Mouse (Mus musculus) heart, adult 9 months (tissue): ENCODE results near the gene Wfdc1.

ENCODE experiments used
- DNase-seq, 2 experiments: peaks; one replicate each; pipeline ENCODE4 v3.0.0; 2022; ENCODE audit warnings: low spot score in 2 of 2

The Wfdc1 gene

GRCm38 (mm10) chr8:119690602-119691001 lies 24.4 kb downstream of the Wfdc1 start:
- no peak for DNase-seq

DNA sequence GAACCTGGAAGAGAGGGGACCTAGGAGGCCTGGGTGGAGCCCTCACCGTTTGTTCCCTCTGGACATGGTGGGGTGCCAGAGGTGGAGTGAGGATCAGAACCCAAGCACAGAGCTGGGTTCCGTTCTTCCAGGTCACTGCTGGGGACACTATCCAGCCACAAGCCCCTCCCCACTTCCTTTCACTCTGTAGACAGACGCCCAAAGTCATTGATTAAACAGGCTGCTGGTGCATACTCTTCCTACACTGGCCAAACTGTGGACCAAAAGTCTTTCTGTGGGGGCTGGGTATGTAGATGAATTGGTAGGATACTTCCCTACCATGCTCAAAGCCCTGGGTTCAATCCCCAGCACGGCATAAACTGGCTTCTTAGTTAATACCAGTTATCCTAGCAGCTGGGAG lies 25.8 kb downstream of the Wfdc1 start:
- DNase-seq = no peak

DNA sequence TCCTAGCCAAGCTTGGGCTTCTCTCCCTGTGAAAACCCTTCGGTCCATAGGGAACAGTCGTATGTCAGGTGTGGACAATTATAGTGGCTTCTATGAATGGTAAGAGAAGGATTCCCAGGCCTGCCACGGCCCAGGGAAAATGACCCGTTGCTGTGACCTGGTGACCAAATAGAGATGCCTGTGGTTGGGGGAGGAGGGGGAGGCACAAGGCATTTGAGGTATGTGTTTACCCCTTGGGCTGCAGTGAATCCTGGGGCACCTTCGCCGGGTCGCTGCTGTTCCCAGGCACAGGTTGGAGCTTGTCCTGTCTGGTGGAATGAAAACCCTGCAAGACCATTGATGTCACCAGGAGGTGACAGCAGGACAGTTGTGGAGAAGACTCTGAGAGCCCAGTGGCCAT lies 28.5 kb downstream of the Wfdc1 start:
- DNase-seq = no peak

- no peak for DNase-seq
These were observed 31.0 kb downstream of the Wfdc1 start for GRCm38 (mm10) chr8:119697163-119697562.

- peak in 1 of 2 experiments; percentile 54 for DNase-seq
These were observed 32.8 kb downstream of the Wfdc1 start for GRCm38 (mm10) chr8:119698960-119699359.

DNA sequence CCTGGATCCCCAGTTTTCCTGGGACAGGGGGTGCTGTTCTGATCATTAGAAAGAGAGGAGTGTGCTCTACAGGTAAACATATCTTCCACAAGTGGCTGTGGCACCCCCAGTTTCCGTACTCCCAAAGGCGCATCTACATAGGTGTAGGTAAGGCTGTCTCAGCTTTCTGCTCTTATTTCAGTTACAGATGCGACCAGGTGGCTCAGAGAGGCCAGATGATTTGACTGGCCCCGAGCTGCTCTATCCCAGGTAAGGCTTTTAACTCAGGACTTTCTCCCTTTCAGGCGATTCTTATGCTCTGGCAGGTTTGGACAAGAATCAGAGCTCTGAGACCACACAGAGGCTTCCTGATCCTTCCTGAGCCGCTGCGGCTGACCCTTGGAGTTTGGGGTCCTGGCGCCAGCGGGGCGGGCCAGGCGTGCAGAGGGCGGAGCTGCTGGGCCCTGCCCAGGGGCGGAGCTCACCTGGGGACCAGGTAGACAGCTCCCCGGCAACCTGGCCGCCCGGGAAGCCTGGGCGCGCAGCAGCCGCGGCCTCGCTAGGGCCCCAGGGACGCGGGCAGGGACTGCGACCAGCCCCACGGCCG lies 33.5 kb downstream of the Wfdc1 start, which contains the start of gene Atp2c2:
TSS of gene Atp2c2 (plus strand) at position 461 of the 586 bp plus-strand sequence.
- DNase-seq = no peak

- no peak for DNase-seq
These were observed 36.8 kb downstream of the Wfdc1 start for GRCm38 (mm10) chr8:119702965-119703364.

DNA sequence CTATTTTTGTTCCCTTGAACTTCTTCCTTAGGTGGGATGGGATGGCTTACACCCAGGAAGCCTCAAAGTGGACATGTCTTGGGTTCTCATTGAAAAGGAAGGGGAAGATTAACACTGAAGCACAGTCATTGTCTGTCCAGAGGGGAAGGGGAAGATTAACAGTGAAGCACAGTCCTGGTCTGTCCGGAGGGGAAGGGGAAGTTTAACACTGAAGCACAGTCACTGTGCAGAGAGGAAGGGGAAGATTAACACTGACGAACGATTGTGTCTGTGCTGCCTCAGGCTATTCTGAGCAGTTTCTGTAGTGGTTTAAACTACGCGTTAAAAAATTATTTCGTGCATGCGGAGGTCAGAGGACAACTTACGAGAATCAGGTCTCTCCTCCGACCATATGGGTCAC lies 41.0 kb downstream of the Wfdc1 start:
- no peak for DNase-seq

- no peak for DNase-seq
These were observed 42.3 kb downstream of the Wfdc1 start for GRCm38 (mm10) chr8:119708471-119708870.

GRCm38 (mm10) chr8:119708878-119709702 lies 42.9 kb downstream of the Wfdc1 start:
- DNase-seq = peak; percentile 43 to 45

DNA sequence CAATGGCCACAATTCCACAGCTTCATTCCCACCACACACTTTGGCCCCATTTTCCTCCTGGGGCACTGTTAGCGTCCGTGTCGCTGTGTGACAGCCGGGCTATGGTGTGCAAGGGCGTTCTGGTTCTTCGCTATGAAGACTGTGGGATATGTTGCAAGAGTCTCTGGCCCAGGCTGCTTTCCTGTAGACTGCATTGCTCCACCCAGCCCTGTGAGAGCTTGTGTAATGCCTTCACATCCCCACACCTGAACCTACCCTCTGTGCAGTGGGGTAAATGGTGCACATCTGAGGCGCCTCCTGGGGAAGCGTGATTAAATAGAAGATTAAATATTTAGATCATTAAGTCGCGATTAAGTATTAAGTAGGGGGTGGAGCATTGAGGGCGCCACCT lies 43.5 kb downstream of the Wfdc1 start:
- DNase-seq = no peak

- DNase-seq = peak; percentile 41 to 45
These were observed 46.1 kb downstream of the Wfdc1 start for GRCm38 (mm10) chr8:119712226-119712625.

- no peak for DNase-seq
These were observed 47.3 kb downstream of the Wfdc1 start for GRCm38 (mm10) chr8:119713421-119713820.

DNA sequence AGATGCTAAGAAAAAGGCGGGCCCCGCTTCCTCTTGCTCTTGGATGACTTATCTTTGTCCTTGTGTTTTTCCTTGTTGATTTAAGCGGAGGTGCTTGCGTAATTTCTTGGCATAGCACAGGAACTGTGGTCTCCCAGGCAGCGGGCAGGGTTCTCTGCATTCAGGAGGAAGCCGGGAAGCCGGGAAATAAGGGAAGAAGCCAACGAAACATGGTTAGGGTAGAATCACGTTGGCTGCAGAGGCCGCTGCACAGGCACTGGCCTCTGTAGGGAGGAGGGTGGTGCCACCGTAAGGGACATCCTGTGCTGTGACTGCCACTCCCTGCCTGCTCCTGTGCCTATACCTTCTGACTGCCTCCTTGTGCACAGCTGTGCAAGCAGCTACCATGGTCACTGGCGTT lies 49.1 kb downstream of the Wfdc1 start:
- DNase-seq = peak; percentile 73 to 81

- no peak for DNase-seq
These were observed 50.6 kb downstream of the Wfdc1 start for GRCm38 (mm10) chr8:119716730-119717299.

GRCm38 (mm10) chr8:119717765-119718164 lies 51.6 kb downstream of the Wfdc1 start:
- no peak for DNase-seq

DNA sequence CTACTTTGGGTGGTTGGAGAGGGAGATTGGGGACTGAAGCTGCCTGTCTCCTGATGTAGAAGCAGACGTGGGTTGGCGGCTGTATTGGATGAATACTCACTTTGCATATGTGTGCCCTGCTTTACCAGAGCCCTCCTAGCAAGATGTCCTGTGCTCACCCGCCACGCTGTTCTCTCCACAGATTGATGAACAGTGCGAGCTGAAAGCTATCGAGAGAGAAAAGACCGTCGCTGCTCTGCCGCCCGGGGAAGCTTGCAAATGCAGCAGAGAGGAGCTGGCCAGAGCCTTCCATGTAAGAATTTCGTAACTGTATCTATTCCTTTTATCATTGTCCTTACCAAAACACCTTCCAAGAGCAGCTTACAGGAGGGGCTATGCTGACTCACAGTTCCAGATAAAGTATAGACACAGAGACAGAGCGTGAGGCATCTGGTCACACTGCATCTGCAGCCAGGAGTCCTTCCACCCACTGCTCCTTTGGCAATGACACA lies 52.9 kb downstream of the Wfdc1 start:
- no peak for DNase-seq

GRCm38 (mm10) chr8:119722348-119722747 lies 56.2 kb downstream of the Wfdc1 start:
- DNase-seq = no peak

DNA sequence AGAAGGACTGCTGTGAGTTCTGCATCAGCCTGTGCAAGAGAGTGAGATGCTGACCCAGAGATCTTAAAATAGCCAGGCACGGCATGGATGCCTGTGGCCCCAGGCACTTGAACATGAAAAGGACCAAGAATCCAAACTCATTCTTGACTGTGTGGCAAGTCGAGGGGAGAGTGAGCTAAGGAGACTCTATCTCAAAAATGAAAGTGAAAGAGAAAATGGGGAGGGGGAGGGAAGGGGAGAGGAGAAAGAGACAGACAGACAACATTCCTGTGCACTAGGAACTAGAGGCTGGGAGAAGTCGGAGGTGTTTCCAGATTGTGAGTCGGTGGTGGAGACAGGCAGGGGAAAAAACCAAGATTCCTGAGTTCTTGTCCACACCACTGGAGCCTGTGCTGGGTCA lies 57.5 kb downstream of the Wfdc1 start:
- DNase-seq = no peak

GRCm38 (mm10) chr8:119724596-119724995 lies 58.4 kb downstream of the Wfdc1 start:
- no peak for DNase-seq

- no peak for DNase-seq
These were observed 60.9 kb downstream of the Wfdc1 start for GRCm38 (mm10) chr8:119727093-119727492.

DNA sequence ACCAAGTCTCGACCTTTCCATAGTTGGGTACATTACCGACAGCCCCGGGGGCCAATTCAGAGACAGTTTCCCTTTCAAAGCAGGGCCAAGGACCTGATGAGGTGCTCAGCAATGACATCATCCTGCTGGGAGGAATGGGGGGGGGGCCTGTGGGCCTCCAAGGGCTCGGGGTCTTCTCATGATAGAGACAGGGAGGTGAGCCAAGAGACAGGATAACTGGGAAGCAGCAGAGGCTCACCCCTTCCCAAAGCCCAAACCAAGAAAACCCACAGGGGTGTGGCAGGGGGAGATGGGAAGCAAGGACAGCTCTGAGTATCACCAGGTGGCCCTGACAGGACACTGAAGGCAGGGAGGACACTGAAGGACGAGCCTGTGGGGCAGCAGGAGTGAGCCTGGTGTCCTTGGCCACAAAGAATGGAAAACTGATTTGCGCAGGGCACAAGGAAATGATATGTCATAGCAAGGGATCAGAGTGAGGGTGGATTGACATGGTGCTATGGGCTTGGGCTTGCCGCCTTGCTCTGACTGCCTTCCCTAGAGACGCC lies 62.3 kb downstream of the Wfdc1 start:
- no peak for DNase-seq

- DNase-seq = no peak
These were observed 65.9 kb downstream of the Wfdc1 start for GRCm38 (mm10) chr8:119732072-119732471.
